Comparison of ENCODE assay signal across 17 mouse cellular contexts in genomic region chr11:24297763-24298162, GRCm38 (mm10).
DNase-seq lines count a peak whose midpoint lies in the region; ATAC-seq and TF ChIP-seq lines count a peak whose summit lies in the region.
"Had no signal": no experiment of that assay in that cellular context is flagged by ENCODE, and none has a peak within 500 bp of the region (broad histone marks: within the 10 kb centered on the region; RNA-seq: fewer than 3 reads in every experiment).

No protein-coding gene starts in this region.

- H3K36me3 ChIP-seq in heart, embryonic 16.5 days (ENCODE audit: control insufficient read depth, insufficient read depth), result no peaks in the 10 kb centered on the region
- no peaks in the 10 kb centered on the region for H3K36me3 ChIP-seq in heart, embryonic 12.5 days
- H3K36me3 ChIP-seq in neural tube, embryonic 14.5 days (ENCODE audit: control insufficient read depth, insufficient read depth, low read length), result no peaks in the 10 kb centered on the region
- no peaks in the 10 kb centered on the region for H3K36me3 ChIP-seq in limb, embryonic 12.5 days
- no peaks in the 10 kb centered on the region for H3K36me3 ChIP-seq in stomach, postnatal 0 days (ENCODE audit: control insufficient read depth, insufficient read depth, low read length)
- H3K36me3 ChIP-seq in midbrain, embryonic 11.5 days (ENCODE audit: control insufficient read depth, insufficient read depth, low read length), result no peaks in the 10 kb centered on the region
- H3K36me3 ChIP-seq: G1E; hindbrain, embryonic 12.5 days; neural tube, embryonic 15.5 days had no signal

- no peak for TF ChIP-seq EP300 in stomach, postnatal 0 days (optimal IDR thresholded peaks at IDR 0.05)

- TF ChIP-seq CTCF in stomach, postnatal 0 days (IDR thresholded peaks at IDR 0.05; ENCODE audit: low read depth), result no peak

- H3K4me1 ChIP-seq in heart, embryonic 16.5 days (ENCODE audit: control insufficient read depth, insufficient read depth, low read length), result peaks cover 7% of the 10 kb centered on the region
- peaks cover 21% of the 10 kb centered on the region for H3K4me1 ChIP-seq in heart, embryonic 12.5 days (replicated peaks)
- H3K4me1 ChIP-seq in neural tube, embryonic 14.5 days (ENCODE audit: control insufficient read depth, insufficient read depth, low read length), result no peaks in the 10 kb centered on the region
- H3K4me1 ChIP-seq in limb, embryonic 12.5 days (replicated peaks), result peaks cover 40% of the 10 kb centered on the region
- peaks cover 2% of the 10 kb centered on the region; the same call in 1 of the 2 replicates for H3K4me1 ChIP-seq in stomach, postnatal 0 days (replicated peaks; ENCODE audit: control insufficient read depth, insufficient read depth)
- H3K4me1 ChIP-seq in midbrain, embryonic 11.5 days (ENCODE audit: control insufficient read depth, insufficient read depth, low read length), result peaks cover 8% of the 10 kb centered on the region

- peak overlapping the region; percentile 36; the same call in 1 of the 2 replicates for H3K4me2 ChIP-seq in heart, embryonic 16.5 days (ENCODE audit: low read depth, low read length)
- H3K4me2 ChIP-seq in heart, embryonic 12.5 days, result no peak overlapping the region
- no peak overlapping the region for H3K4me2 ChIP-seq in neural tube, embryonic 14.5 days (ENCODE audit: low read depth, low read length)
- no peak overlapping the region for H3K4me2 ChIP-seq in limb, embryonic 12.5 days
- H3K4me2 ChIP-seq in stomach, postnatal 0 days (replicated peaks; ENCODE audit: low read depth), result no peak overlapping the region
- H3K4me2 ChIP-seq in midbrain, embryonic 11.5 days, result no peak overlapping the region
- H3K4me2 ChIP-seq: heart, embryonic 11.5 days; hindbrain, embryonic 12.5 days; neural tube, embryonic 15.5 days had no signal

- no peak for DNase-seq in neural tube, embryonic 10.5 days (ENCODE audit: extremely low spot score, low spot score)
- DNase-seq in stomach, postnatal 0 days (ENCODE audit: low spot score), result no peak
- no peak for DNase-seq in midbrain, embryonic 11.5 days (ENCODE audit: low spot score, missing footprints)
- DNase-seq in ovary, postnatal 10 days (ENCODE audit: low spot score), result no peak
- DNase-seq: adrenal gland, adult 2 months; cerebellum, adult 11-12 months; gastrocnemius, postnatal 25 days; kidney, adult 9 months; thymus, adult 2 months had no signal

- 60% methylated on average over 5 of the region's 5 CpGs for WGBS in heart, embryonic 16.5 days
- WGBS in heart, embryonic 12.5 days, result 73% methylated on average over 5 of the region's 5 CpGs
- 43% methylated on average over 5 of the region's 5 CpGs for WGBS in neural tube, embryonic 14.5 days
- 47% methylated on average over 5 of the region's 5 CpGs for WGBS in limb, embryonic 12.5 days
- 55% methylated on average over 5 of the region's 5 CpGs for WGBS in stomach, postnatal 0 days
- WGBS in midbrain, embryonic 11.5 days, result 63% methylated on average over 5 of the region's 5 CpGs

- no peak overlapping the region for H3K27ac ChIP-seq in heart, embryonic 16.5 days (ENCODE audit: low read length)
- no peak overlapping the region for H3K27ac ChIP-seq in heart, embryonic 12.5 days (ENCODE audit: poor library complexity, severe bottlenecking)
- no peak overlapping the region for H3K27ac ChIP-seq in neural tube, embryonic 14.5 days (ENCODE audit: low read depth, low read length)
- peak overlapping the region; percentile 85 for H3K27ac ChIP-seq in limb, embryonic 12.5 days
- H3K27ac ChIP-seq in stomach, postnatal 0 days (replicated peaks), result peak overlapping the region; percentile 40
- H3K27ac ChIP-seq in midbrain, embryonic 11.5 days (ENCODE audit: low read depth, low read length), result no peak overlapping the region
- H3K27ac ChIP-seq: hindbrain, embryonic 12.5 days; neural tube, embryonic 15.5 days had no signal

- no peaks in the 10 kb centered on the region for H3K27me3 ChIP-seq in heart, embryonic 16.5 days (ENCODE audit: control insufficient read depth, insufficient read depth, low read length)
- H3K27me3 ChIP-seq in heart, embryonic 12.5 days (replicated peaks), result no peaks in the 10 kb centered on the region
- no peaks in the 10 kb centered on the region for H3K27me3 ChIP-seq in neural tube, embryonic 14.5 days (ENCODE audit: control insufficient read depth, insufficient read depth, low read length)
- H3K27me3 ChIP-seq in limb, embryonic 12.5 days, result no peaks in the 10 kb centered on the region; the same call in 1 of the 2 replicates
- no peaks in the 10 kb centered on the region for H3K27me3 ChIP-seq in stomach, postnatal 0 days (ENCODE audit: control insufficient read depth, insufficient read depth, low read length)
- H3K27me3 ChIP-seq in midbrain, embryonic 11.5 days (ENCODE audit: control insufficient read depth, insufficient read depth, low read length), result no peaks in the 10 kb centered on the region
- H3K27me3 ChIP-seq: hindbrain, embryonic 12.5 days had no signal

- H3K4me3 ChIP-seq in heart, embryonic 16.5 days (ENCODE audit: low read length), result no peak overlapping the region
- H3K4me3 ChIP-seq in heart, embryonic 12.5 days, result no peak overlapping the region
- H3K4me3 ChIP-seq in neural tube, embryonic 14.5 days (ENCODE audit: low read depth, low read length), result no peak overlapping the region
- H3K4me3 ChIP-seq in limb, embryonic 12.5 days (replicated peaks), result no peak overlapping the region
- no peak overlapping the region for H3K4me3 ChIP-seq in stomach, postnatal 0 days (ENCODE audit: low read depth, low read length)
- H3K4me3 ChIP-seq in midbrain, embryonic 11.5 days (ENCODE audit: low read depth, low read length), result no peak overlapping the region
- H3K4me3 ChIP-seq: hindbrain, embryonic 12.5 days; neural tube, embryonic 15.5 days had no signal

- no peaks in the 10 kb centered on the region for H3K9me3 ChIP-seq in heart, embryonic 16.5 days (replicated peaks; ENCODE audit: control insufficient read depth, low read length)
- H3K9me3 ChIP-seq in heart, embryonic 12.5 days (replicated peaks), result no peaks in the 10 kb centered on the region
- H3K9me3 ChIP-seq in neural tube, embryonic 14.5 days (ENCODE audit: control insufficient read depth, low read length), result no peaks in the 10 kb centered on the region
- H3K9me3 ChIP-seq in limb, embryonic 12.5 days, result no peaks in the 10 kb centered on the region
- no peaks in the 10 kb centered on the region for H3K9me3 ChIP-seq in stomach, postnatal 0 days (ENCODE audit: control insufficient read depth, low read length)
- H3K9me3 ChIP-seq in midbrain, embryonic 11.5 days (ENCODE audit: control insufficient read depth, low read length), result no peaks in the 10 kb centered on the region
- H3K9me3 ChIP-seq: G1E; hindbrain, embryonic 12.5 days; neural tube, embryonic 15.5 days had no signal

- no peak overlapping the region for H3K9ac ChIP-seq in heart, embryonic 16.5 days (ENCODE audit: low read length)
- no peak overlapping the region for H3K9ac ChIP-seq in heart, embryonic 12.5 days
- H3K9ac ChIP-seq in neural tube, embryonic 14.5 days (replicated peaks; ENCODE audit: low read depth, low read length), result no peak overlapping the region
- no peak overlapping the region for H3K9ac ChIP-seq in limb, embryonic 12.5 days (replicated peaks)
- H3K9ac ChIP-seq in stomach, postnatal 0 days (ENCODE audit: low read length), result no peak overlapping the region
- no peak overlapping the region for H3K9ac ChIP-seq in midbrain, embryonic 11.5 days (ENCODE audit: low read length)
- H3K9ac ChIP-seq: hindbrain, embryonic 12.5 days; neural tube, embryonic 15.5 days had no signal

- 0 out of 2 replicates have a peak, but pooled peaks have one; percentile 49 for ATAC-seq in heart, embryonic 16.5 days (replicated peaks; ENCODE audit: extremely low read depth, insufficient read depth, low FRiP score)
- no peak for ATAC-seq in heart, embryonic 12.5 days (ENCODE audit: insufficient number of reproducible peaks, low FRiP score)
- peak; percentile 56; the same call in 1 of the 2 replicates for ATAC-seq in neural tube, embryonic 14.5 days (ENCODE audit: low read depth)
- no peak for ATAC-seq in limb, embryonic 12.5 days (ENCODE audit: insufficient number of reproducible peaks, insufficient read depth, low FRiP score, low TSS enrichment, low read depth)
- ATAC-seq in stomach, postnatal 0 days (ENCODE audit: low FRiP score, low TSS enrichment), result no peak
- no peak for ATAC-seq in midbrain, embryonic 11.5 days (ENCODE audit: low FRiP score)

Comparison
In these comparisons a context has a peak if more than half of its experiments do, and no peak if none do; other contexts are left out.
1. ATAC-seq: peak in heart, embryonic 16.5 days (single experiment) and neural tube, embryonic 14.5 days (single experiment); none in heart, embryonic 12.5 days (single experiment), limb, embryonic 12.5 days (single experiment), stomach, postnatal 0 days (single experiment) and midbrain, embryonic 11.5 days (single experiment).
2. H3K27ac ChIP-seq: peak in limb, embryonic 12.5 days (single experiment) and stomach, postnatal 0 days (single experiment); none in heart, embryonic 16.5 days (single experiment), heart, embryonic 12.5 days (single experiment), neural tube, embryonic 14.5 days (single experiment) and midbrain, embryonic 11.5 days (single experiment).